Mouse (Mus musculus) forebrain, embryonic 16.5 days (tissue): ENCODE results near the gene Kptn. TPM values are rescaled to one million over a fixed set of nuclear protein-coding genes. Genes with fewer than 3 reads are reported as not detected.

Experiments
- ATAC-seq: fragments of 200-750 bp; cut with Nextera tagmentation; 2 replicates; pipeline ENCODE4 v1.8.0; 2017; ENCODE audit warnings: mild to moderate bottlenecking, moderate library complexity
- H3K27ac ChIP-seq: fragments of 300-500 bp; sonication (generic); 2 replicates; pipeline ENCODE4 v1.5.1; 2014; ENCODE audit warnings: low read length, control low read depth
- H3K27me3 ChIP-seq: fragments of 300-500 bp; sonication (generic); replicated peaks from 2 replicates; pipeline ENCODE4 v1.6.1; 2014; ENCODE audit warnings: low read length; ENCODE audit not compliant: control insufficient read depth, insufficient read depth
- H3K36me3 ChIP-seq: fragments of 300-500 bp; sonication (generic); 2 replicates; pipeline ENCODE4 v1.6.1; 2014; ENCODE audit not compliant: control insufficient read depth, insufficient read depth
- H3K4me1 ChIP-seq: fragments of 300-500 bp; sonication (generic); replicated peaks from 2 replicates; pipeline ENCODE4 v1.6.1; 2014; ENCODE audit warnings: low read length; ENCODE audit not compliant: control insufficient read depth, insufficient read depth
- H3K4me2 ChIP-seq: fragments of 300-500 bp; sonication (generic); 2 replicates; pipeline ENCODE4 v1.6.1; 2014; ENCODE audit warnings: mild to moderate bottlenecking, low read length, control low read depth
- H3K4me3 ChIP-seq: fragments of 300-500 bp; sonication (generic); replicated peaks from 2 replicates; pipeline ENCODE4 v1.5.1; 2014; ENCODE audit warnings: mild to moderate bottlenecking, low read length, control low read depth
- H3K9ac ChIP-seq: fragments of 300-500 bp; sonication (generic); replicated peaks from 2 replicates; pipeline ENCODE4 v1.6.1; 2014; ENCODE audit warnings: low read depth, low read length, control low read depth
- H3K9me3 ChIP-seq: fragments of 300-500 bp; sonication (generic); 2 replicates; pipeline ENCODE4 v1.6.1; 2016; ENCODE audit warnings: low read length; ENCODE audit not compliant: control insufficient read depth
- WGBS: fragments of 180-500 bp; shearing (Covaris S2); extraction: QIAGEN DNeasy Blood & Tissue Kit; methylation state at CpG from one replicate; pipeline ENCODE4 v1.1.7; 2014; 5-methylcytosine and 5-hydroxymethylcytosine counted together
- polyA plus RNA-seq: library from polyadenylated mRNA; unstranded; fragments of >200 nt; fragmentation: Nextera tagmentation; extraction: Ambion mirVana; gene quantifications from 2 replicates; pipeline ENCODE4 v1.2.1, GENCODE M21; 2015

Gene Kptn
- polyA plus RNA-seq, 1 experiment from 2014 or later: 53.2 TPM

- no peak overlapping the region for H3K4me2 ChIP-seq
- ATAC-seq: no peak
- H3K27ac ChIP-seq: no peak overlapping the region
- peaks cover 14% of the 10 kb centered on the region for H3K36me3 ChIP-seq
- 88% methylated on average over 7 of the region's 7 CpGs for WGBS
- no peak overlapping the region for H3K4me3 ChIP-seq
- no peaks in the 10 kb centered on the region for H3K27me3 ChIP-seq
- H3K4me1 ChIP-seq: no peaks in the 10 kb centered on the region
- no peaks in the 10 kb centered on the region for H3K9me3 ChIP-seq
- no peak overlapping the region for H3K9ac ChIP-seq
Measured at GRCm38 (mm10) chr7:16111284-16112090, 8.2 kb upstream of the Kptn start.

GRCm38 (mm10) chr7:16116418-16116817 is 3.3 kb upstream of the Kptn start:
- H3K9me3 ChIP-seq: no peaks in the 10 kb centered on the region
- H3K36me3 ChIP-seq: peaks cover 16% of the 10 kb centered on the region
- no peak overlapping the region for H3K27ac ChIP-seq
- no peak for ATAC-seq
- H3K27me3 ChIP-seq: no peaks in the 10 kb centered on the region
- no peak overlapping the region for H3K9ac ChIP-seq
- H3K4me2 ChIP-seq: no peak overlapping the region
- no peak overlapping the region for H3K4me3 ChIP-seq
- peaks cover 9% of the 10 kb centered on the region for H3K4me1 ChIP-seq
- 97% methylated on average over 7 of the region's 7 CpGs for WGBS

- WGBS: 75% methylated on average over 3 of the region's 3 CpGs
- ATAC-seq: no peak
- Histone ChIP-seq H3K4me1 (peaks cover 9% of the 10 kb centered on the region), H3K4me2 (no peak overlapping the region), H3K4me3 (no peak overlapping the region), H3K36me3 (peaks cover 16% of the 10 kb centered on the region), H3K27ac (no peak overlapping the region), H3K9me3 (no peaks in the 10 kb centered on the region), H3K27me3 (no peaks in the 10 kb centered on the region), H3K9ac (no peak overlapping the region)
Measured at GRCm38 (mm10) chr7:16117100-16117499, 2.6 kb upstream of the Kptn start.

GRCm38 (mm10) chr7:16120262-16120600 is 536 bp downstream of the Kptn start:
- Histone ChIP-seq H3K4me3 (peak overlapping the region; percentile 68), H3K36me3 (peaks cover 6% of the 10 kb centered on the region; the same call in 1 of the 2 replicates), H3K27me3 (no peaks in the 10 kb centered on the region), H3K4me1 (peaks cover 9% of the 10 kb centered on the region), H3K4me2 (peak overlapping the region; percentile 60), H3K27ac (no peak overlapping the region; the same call in 1 of the 2 replicates), H3K9ac (peak overlapping the region; percentile 73), H3K9me3 (no peaks in the 10 kb centered on the region)
- ATAC-seq: peak; percentile 16; the same call in 1 of the 2 replicates
- 50% methylated on average over 9 of the region's 9 CpGs for WGBS

GRCm38 (mm10) chr7:16125829-16126228 is 6.1 kb downstream of the Kptn start:
- 83% methylated on average over 9 of the region's 9 CpGs for WGBS
- no peaks in the 10 kb centered on the region for H3K27me3 ChIP-seq
- peaks cover 17% of the 10 kb centered on the region for H3K4me1 ChIP-seq
- no peaks in the 10 kb centered on the region for H3K36me3 ChIP-seq
- no peak overlapping the region for H3K4me3 ChIP-seq
- no peak overlapping the region for H3K9ac ChIP-seq
- no peaks in the 10 kb centered on the region for H3K9me3 ChIP-seq
- no peak overlapping the region for H3K27ac ChIP-seq
- no peak for ATAC-seq
- H3K4me2 ChIP-seq: no peak overlapping the region

- Histone ChIP-seq H3K4me3 (no peak overlapping the region), H3K9ac (no peak overlapping the region), H3K9me3 (no peaks in the 10 kb centered on the region), H3K27me3 (no peaks in the 10 kb centered on the region), H3K27ac (no peak overlapping the region), H3K4me2 (no peak overlapping the region), H3K4me1 (peaks cover 41% of the 10 kb centered on the region), H3K36me3 (no peaks in the 10 kb centered on the region)
- WGBS: 62% methylated on average over 6 of the region's 6 CpGs
- ATAC-seq: no peak
Measured at GRCm38 (mm10) chr7:16128344-16128743, 8.6 kb downstream of the Kptn start.

- Histone ChIP-seq H3K9ac (peak overlapping the region; percentile 80; the same call in 1 of the 2 replicates), H3K4me3 (peak overlapping the region; percentile 67), H3K4me1 (peaks cover 47% of the 10 kb centered on the region), H3K4me2 (peak overlapping the region; percentile 69), H3K36me3 (no peaks in the 10 kb centered on the region), H3K27me3 (no peaks in the 10 kb centered on the region), H3K27ac (no peak overlapping the region), H3K9me3 (no peaks in the 10 kb centered on the region)
- ATAC-seq: no peak
- WGBS: 60% methylated on average over 5 of the region's 5 CpGs
Measured at GRCm38 (mm10) chr7:16128899-16129298, 9.2 kb downstream of the Kptn start.

GRCm38 (mm10) chr7:16129421-16129845 is 9.7 kb downstream of the Kptn start, which contains the start of gene Slc8a2:
TSS of gene Slc8a2 (plus strand) at chr7:16129826.
- H3K4me1 ChIP-seq: peaks cover 52% of the 10 kb centered on the region
- H3K4me3 ChIP-seq: peak within 1 kb of the TSS; percentile 67
- H3K27ac ChIP-seq: peak within 1 kb of the TSS; percentile 73
- H3K27me3 ChIP-seq: no peaks in the 10 kb centered on the region
- peak within 1 kb of the TSS; percentile 80 for H3K9ac ChIP-seq
- peak; percentile 83 for ATAC-seq
- peak within 1 kb of the TSS; percentile 69 for H3K4me2 ChIP-seq
- no peaks in the 10 kb centered on the region for H3K9me3 ChIP-seq
- H3K36me3 ChIP-seq: no peaks in the 10 kb centered on the region
- WGBS: under 1% methylated on average over 12 of the region's 12 CpGs

- peak overlapping the region; percentile 67 for H3K4me3 ChIP-seq
- no peaks in the 10 kb centered on the region for H3K36me3 ChIP-seq
- peak; percentile 80 for ATAC-seq
- WGBS: 1% methylated on average over 36 of the region's 38 CpGs
- peak overlapping the region; percentile 73 for H3K27ac ChIP-seq
- H3K27me3 ChIP-seq: no peaks in the 10 kb centered on the region
- no peaks in the 10 kb centered on the region for H3K9me3 ChIP-seq
- peaks cover 58% of the 10 kb centered on the region for H3K4me1 ChIP-seq
- H3K9ac ChIP-seq: peak overlapping the region; percentile 80
- peak overlapping the region; percentile 69 for H3K4me2 ChIP-seq
Measured at GRCm38 (mm10) chr7:16129846-16130691, 10.4 kb downstream of the Kptn start.
